Mouse (Mus musculus) ES-Bruce4 (cell line): ENCODE data around the gene Apobr. TPM values are rescaled to one million over a fixed set of nuclear protein-coding genes. Genes with fewer than 3 reads are reported as not detected.
A peak's percentile ranks its signal among the peaks of the same experiment; 100 is the strongest.

Experiments
- H3K27ac ChIP-seq: 2 replicates; pipeline ENCODE4 v1.5.1; 2012; ENCODE audit warnings: low read length, inconsistent platforms; ENCODE audit not compliant: insufficient read depth
- H3K27me3 ChIP-seq: 2 replicates; pipeline ENCODE4 v1.6.1; 2012; ENCODE audit warnings: mild to moderate bottlenecking, low read length, inconsistent platforms; ENCODE audit not compliant: control insufficient read depth, poor library complexity, insufficient read depth, severe bottlenecking
- H3K36me3 ChIP-seq: 2 replicates; pipeline ENCODE4 v1.6.1; 2012; ENCODE audit warnings: inconsistent platforms, mild to moderate bottlenecking, low read length, moderate library complexity; ENCODE audit not compliant: control insufficient read depth, poor library complexity, insufficient read depth, severe bottlenecking
- H3K4me1 ChIP-seq: one replicate; pipeline ENCODE4 v1.8.1; 2011; ENCODE audit warnings: low read length; ENCODE audit not compliant: control insufficient read depth, insufficient read depth
- H3K4me3 ChIP-seq: 2 replicates; pipeline ENCODE4 v1.5.1; 2011; ENCODE audit warnings: low read depth, mild to moderate bottlenecking, low read length
- H3K9ac ChIP-seq: 2 replicates; pipeline ENCODE4 v1.6.1; 2012; ENCODE audit warnings: low read depth, mild to moderate bottlenecking, inconsistent platforms; ENCODE audit not compliant: poor library complexity, severe bottlenecking
- H3K9me3 ChIP-seq: replicated peaks from 2 replicates; pipeline ENCODE4 v1.6.1; 2012; ENCODE audit warnings: mild to moderate bottlenecking, low read length, inconsistent platforms; ENCODE audit not compliant: control insufficient read depth, poor library complexity, insufficient read depth, severe bottlenecking
- CTCF ChIP-seq: IDR thresholded peaks from one replicate; pipeline ENCODE4 v1.8.1; 2011; ENCODE audit warnings: low read depth, low read length
- EP300 ChIP-seq: IDR thresholded peaks from 2 replicates; pipeline ENCODE4 v1.6.1; 2011; ENCODE audit warnings: low read depth, low read length; ENCODE audit not compliant: insufficient read depth
- POLR2A ChIP-seq: IDR thresholded peaks from one replicate; pipeline ENCODE4 v1.8.1; 2011; ENCODE audit warnings: low read length; ENCODE audit not compliant: insufficient read depth
- polyA plus RNA-seq: library from polyadenylated mRNA; stranded (reverse); fragments of >200 nt; gene quantifications from 2 replicates; pipeline ENCODE4 v1.2.4, GENCODE M21; 2011; ENCODE audit warnings: low read depth; ENCODE audit not compliant: missing spikeins, insufficient read depth, insufficient read length

Gene Apobr
- polyA plus RNA-seq, 1 experiment, result 2.0 TPM

GRCm38 (mm10) chr7:126581661-126582060 lies 3.1 kb upstream of the Apobr start:
- Histone ChIP-seq H3K9me3 (no peaks in the 10 kb centered on the region), H3K36me3 (peaks cover 9% of the 10 kb centered on the region; the same call in 1 of the 2 replicates), H3K27ac (no peak overlapping the region), H3K4me1 (peaks cover 1% of the 10 kb centered on the region), H3K27me3 (no peaks in the 10 kb centered on the region), H3K9ac (no peak overlapping the region), H3K4me3 (no peak overlapping the region)
- TF ChIP-seq POLR2A (no peak), CTCF (no peak), EP300 (no peak)

GRCm38 (mm10) chr7:126582759-126583158 lies 2.0 kb upstream of the Apobr start:
- TF ChIP-seq EP300 (no peak), CTCF (no peak), POLR2A (no peak)
- H3K36me3 ChIP-seq, result peaks cover 6% of the 10 kb centered on the region; the same call in 1 of the 2 replicates
- H3K9me3 ChIP-seq, result no peaks in the 10 kb centered on the region
- H3K4me3 ChIP-seq, result peak overlapping the region; percentile 87
- no peak overlapping the region for H3K27ac ChIP-seq
- H3K4me1 ChIP-seq, result peaks cover 1% of the 10 kb centered on the region
- peak overlapping the region; percentile 87 for H3K9ac ChIP-seq
- no peaks in the 10 kb centered on the region for H3K27me3 ChIP-seq

- peak overlapping the region; percentile 71 for H3K27ac ChIP-seq
- H3K9ac ChIP-seq, result peak overlapping the region; percentile 87
- H3K9me3 ChIP-seq, result no peaks in the 10 kb centered on the region
- H3K4me3 ChIP-seq, result peak overlapping the region; percentile 87
- TF ChIP-seq POLR2A, result no peak
- no peak for TF ChIP-seq EP300
- no peak for TF ChIP-seq CTCF
- H3K27me3 ChIP-seq, result no peaks in the 10 kb centered on the region
- peaks cover 1% of the 10 kb centered on the region for H3K4me1 ChIP-seq
- peaks cover 3% of the 10 kb centered on the region; the same call in 1 of the 2 replicates for H3K36me3 ChIP-seq
Observed at GRCm38 (mm10) chr7:126583251-126583709, 1.5 kb upstream of the Apobr start.

- TF ChIP-seq EP300, result no peak
- TF ChIP-seq POLR2A, result no peak
- no peak for TF ChIP-seq CTCF
- Histone ChIP-seq H3K9me3 (no peaks in the 10 kb centered on the region), H3K27ac (peak overlapping the region; percentile 71), H3K27me3 (no peaks in the 10 kb centered on the region), H3K36me3 (no peaks in the 10 kb centered on the region; the same call in 1 of the 2 replicates), H3K9ac (peak overlapping the region; percentile 87), H3K4me1 (peaks cover 1% of the 10 kb centered on the region), H3K4me3 (peak overlapping the region; percentile 87)
Observed at GRCm38 (mm10) chr7:126583761-126584160, 981 bp upstream of the Apobr start.

- TF ChIP-seq EP300 (no peak), POLR2A (no peak)
- H3K36me3 ChIP-seq, result no peaks in the 10 kb centered on the region
- peaks cover 1% of the 10 kb centered on the region for H3K4me1 ChIP-seq
- no peaks in the 10 kb centered on the region for H3K27me3 ChIP-seq
- H3K4me3 ChIP-seq, result no peak within 1 kb of the TSS
- H3K9ac ChIP-seq, result peak within 1 kb of the TSS; percentile 87; the same call in 1 of the 2 replicates
- H3K9me3 ChIP-seq, result no peaks in the 10 kb centered on the region
- H3K27ac ChIP-seq, result no peak within 1 kb of the TSS
Observed at GRCm38 (mm10) chr7:126585717-126586116, 975 bp downstream of the Apobr start, which contains the start of gene Cln3. TSS of gene Cln3 (minus strand) at chr7:126585817.

- no peak overlapping the region for H3K4me3 ChIP-seq
- no peak overlapping the region for H3K27ac ChIP-seq
- no peak for TF ChIP-seq EP300
- TF ChIP-seq POLR2A, result no peak
- TF ChIP-seq CTCF, result no peak
- H3K36me3 ChIP-seq, result no peaks in the 10 kb centered on the region
- H3K9me3 ChIP-seq, result no peaks in the 10 kb centered on the region
- H3K27me3 ChIP-seq, result no peaks in the 10 kb centered on the region
- peaks cover 1% of the 10 kb centered on the region for H3K4me1 ChIP-seq
- no peak overlapping the region for H3K9ac ChIP-seq
Observed at GRCm38 (mm10) chr7:126586839-126587238, 2.1 kb downstream of the Apobr start.
